Mouse (Mus musculus): ENCODE data around the gene 4930447F04Rik.

The 4930447F04Rik gene

GRCm38 (mm10) chrX:66304124-66304523, at the start of gene 4930447F04Rik:
Gene 4930447F04Rik (minus strand): TSS chrX:66304224.
- DNase-seq: no peak

Data from lung, postnatal 4 days (tissue).